Mouse (Mus musculus) liver, embryonic 15.5 days (tissue): ENCODE data around the gene Olfr315. TPM values are rescaled to one million over a fixed set of nuclear protein-coding genes. Genes with fewer than 3 reads are reported as not detected.
"Not testable (repeated sequence)": the region's sequence is repeated elsewhere in the genome, so short reads cannot be mapped to it uniquely, and the experiment has no call there.

Source experiments
- ATAC-seq: fragments of 200-750 bp; cut with Nextera tagmentation; 2 replicates; pipeline ENCODE4 v1.8.0; 2017; ENCODE audit warnings: moderate number of reproducible peaks, mild to moderate bottlenecking, moderate library complexity; ENCODE audit not compliant: insufficient read depth
- H3K27ac ChIP-seq: fragments of 300-500 bp; sonication (generic); replicated peaks from 2 replicates; pipeline ENCODE4 v1.5.1; 2015; ENCODE audit warnings: mild to moderate bottlenecking, inconsistent platforms
- H3K27me3 ChIP-seq: fragments of 300-500 bp; sonication (generic); 2 replicates; pipeline ENCODE4 v1.6.1; 2015; ENCODE audit warnings: mild to moderate bottlenecking, inconsistent platforms
- H3K36me3 ChIP-seq: fragments of 300-500 bp; sonication (generic); replicated peaks from 2 replicates; pipeline ENCODE4 v1.6.1; 2015; ENCODE audit warnings: moderate library complexity, mild to moderate bottlenecking, inconsistent platforms
- H3K4me1 ChIP-seq: fragments of 300-500 bp; sonication (generic); replicated peaks from 2 replicates; pipeline ENCODE4 v1.6.1; 2015; ENCODE audit warnings: inconsistent platforms
- H3K4me2 ChIP-seq: fragments of 300-500 bp; sonication (generic); 2 replicates; pipeline ENCODE4 v1.6.1; 2015; ENCODE audit warnings: moderate library complexity, mild to moderate bottlenecking, inconsistent platforms
- H3K4me3 ChIP-seq: fragments of 300-500 bp; sonication (generic); replicated peaks from 2 replicates; pipeline ENCODE4 v1.5.1; 2015; ENCODE audit warnings: mild to moderate bottlenecking, inconsistent platforms
- H3K9ac ChIP-seq: fragments of 300-500 bp; sonication (generic); 2 replicates; pipeline ENCODE4 v1.6.1; 2015; ENCODE audit warnings: moderate library complexity, mild to moderate bottlenecking, inconsistent platforms
- H3K9me3 ChIP-seq: fragments of 300-500 bp; sonication (generic); replicated peaks from 2 replicates; pipeline ENCODE4 v1.6.1; 2016; ENCODE audit warnings: inconsistent platforms
- WGBS: fragments of 180-500 bp; shearing (Covaris S2); methylation state at CpG from one replicate; pipeline ENCODE4 v1.1.7; 2015; ENCODE audit warnings: mixed read lengths; ENCODE audit not compliant: insufficient replicate concordance; 5-methylcytosine and 5-hydroxymethylcytosine counted together
- polyA plus RNA-seq: library from polyadenylated mRNA; unstranded; fragments of >200 nt; fragmentation: Nextera tagmentation; extraction: Ambion mirVana; gene quantifications from 2 replicates; pipeline ENCODE4 v1.2.1, GENCODE M21; 2015

The Olfr315 gene
- polyA plus RNA-seq, 1 experiment from 2014 or later = not detected

GRCm38 (mm10) chr11:58789532-58789931 is 16.5 kb downstream of the Olfr315 start:
- Histone ChIP-seq H3K4me1 (no peaks in the 10 kb centered on the region), H3K36me3 (no peaks in the 10 kb centered on the region), H3K9ac (no peak overlapping the region), H3K9me3 (no peaks in the 10 kb centered on the region), H3K27me3 (no peaks in the 10 kb centered on the region), H3K4me3 (no peak overlapping the region), H3K27ac (no peak overlapping the region), H3K4me2 (no peak overlapping the region)
- ATAC-seq = no peak
- 18% methylated on average over 3 of the region's 3 CpGs for WGBS

- Histone ChIP-seq H3K4me2 (no peak overlapping the region), H3K27ac (no peak overlapping the region), H3K27me3 (no peaks in the 10 kb centered on the region), H3K9me3 (no peaks in the 10 kb centered on the region), H3K9ac (no peak overlapping the region), H3K4me3 (no peak overlapping the region), H3K36me3 (no peaks in the 10 kb centered on the region), H3K4me1 (no peaks in the 10 kb centered on the region)
- no peak for ATAC-seq
- 22% methylated on average over 2 of the region's 2 CpGs for WGBS
Measured at GRCm38 (mm10) chr11:58790053-58790452, 17.1 kb downstream of the Olfr315 start.

- Histone ChIP-seq H3K27me3 (no peaks in the 10 kb centered on the region), H3K4me2 (no peak overlapping the region), H3K9ac (no peak overlapping the region), H3K4me3 (no peak overlapping the region), H3K27ac (no peak overlapping the region), H3K9me3 (no peaks in the 10 kb centered on the region), H3K4me1 (no peaks in the 10 kb centered on the region), H3K36me3 (no peaks in the 10 kb centered on the region)
- ATAC-seq = no peak
- whole genome bisulfite sequencing = 33% methylated on average over 6 of the region's 6 CpGs
Measured at GRCm38 (mm10) chr11:58790646-58791045, 17.7 kb downstream of the Olfr315 start.

- no peak for ATAC-seq
- Histone ChIP-seq H3K27me3 (no peaks in the 10 kb centered on the region), H3K4me3 (no peak overlapping the region), H3K9ac (no peak overlapping the region), H3K4me2 (no peak overlapping the region), H3K4me1 (no peaks in the 10 kb centered on the region), H3K27ac (no peak overlapping the region), H3K36me3 (no peaks in the 10 kb centered on the region), H3K9me3 (no peaks in the 10 kb centered on the region)
- WGBS = 61% methylated on average over 2 of the region's 2 CpGs
Measured at GRCm38 (mm10) chr11:58795856-58796255, 22.9 kb downstream of the Olfr315 start.

GRCm38 (mm10) chr11:58796850-58797249 is 23.9 kb downstream of the Olfr315 start:
- WGBS = 61% methylated on average over 7 of the region's 7 CpGs
- Histone ChIP-seq H3K27ac (no peak overlapping the region), H3K4me3 (no peak overlapping the region), H3K4me1 (no peaks in the 10 kb centered on the region), H3K9me3 (no peaks in the 10 kb centered on the region), H3K4me2 (no peak overlapping the region), H3K36me3 (no peaks in the 10 kb centered on the region), H3K27me3 (no peaks in the 10 kb centered on the region), H3K9ac (no peak overlapping the region)
- no peak for ATAC-seq

GRCm38 (mm10) chr11:58799747-58800146 is 26.8 kb downstream of the Olfr315 start:
- WGBS = 45% methylated on average over 5 of the region's 5 CpGs
- Histone ChIP-seq H3K9ac (no peak overlapping the region), H3K36me3 (no peaks in the 10 kb centered on the region), H3K4me2 (no peak overlapping the region), H3K27ac (no peak overlapping the region), H3K4me3 (no peak overlapping the region), H3K27me3 (no peaks in the 10 kb centered on the region), H3K9me3 (no peaks in the 10 kb centered on the region), H3K4me1 (no peaks in the 10 kb centered on the region)
- ATAC-seq = no peak

- Histone ChIP-seq H3K4me2 (no peak within 1 kb of the TSS), H3K27ac (no peak within 1 kb of the TSS), H3K4me3 (no peak within 1 kb of the TSS), H3K9me3 (no peaks in the 10 kb centered on the region), H3K9ac (no peak within 1 kb of the TSS), H3K36me3 (no peaks in the 10 kb centered on the region), H3K27me3 (no peaks in the 10 kb centered on the region), H3K4me1 (no peaks in the 10 kb centered on the region)
- 37% methylated on average over 14 of the region's 14 CpGs for WGBS
- no peak for ATAC-seq
Measured at GRCm38 (mm10) chr11:58801558-58802228, 28.7 kb downstream of the Olfr315 start, which contains the start of gene Fam183b. Fam183b (minus strand) TSS chr11:58801960.

GRCm38 (mm10) chr11:58803871-58804270 is 30.9 kb downstream of the Olfr315 start:
- Histone ChIP-seq H3K9me3 (no peaks in the 10 kb centered on the region), H3K27ac (no peak overlapping the region), H3K4me3 (no peak overlapping the region), H3K27me3 (no peaks in the 10 kb centered on the region), H3K9ac (no peak overlapping the region), H3K4me2 (no peak overlapping the region), H3K36me3 (no peaks in the 10 kb centered on the region), H3K4me1 (no peaks in the 10 kb centered on the region)
- no peak for ATAC-seq
- WGBS = 47% methylated on average over 4 of the region's 4 CpGs

GRCm38 (mm10) chr11:58804393-58804792 is 31.4 kb downstream of the Olfr315 start:
- H3K27ac ChIP-seq = no peak overlapping the region
- H3K4me3 ChIP-seq = no peak overlapping the region
- H3K9ac ChIP-seq = no peak overlapping the region
- no peak overlapping the region for H3K4me2 ChIP-seq
- H3K27me3 ChIP-seq = no peaks in the 10 kb centered on the region
- 66% methylated on average over 2 of the region's 2 CpGs for WGBS
- ATAC-seq = no peak
- no peaks in the 10 kb centered on the region for H3K36me3 ChIP-seq
- no peaks in the 10 kb centered on the region for H3K9me3 ChIP-seq
- H3K4me1 ChIP-seq = no peaks in the 10 kb centered on the region

- Histone ChIP-seq H3K4me3 (no peak overlapping the region), H3K9me3 (no peaks in the 10 kb centered on the region), H3K27me3 (no peaks in the 10 kb centered on the region), H3K9ac (no peak overlapping the region), H3K27ac (no peak overlapping the region), H3K4me2 (no peak overlapping the region), H3K4me1 (no peaks in the 10 kb centered on the region), H3K36me3 (no peaks in the 10 kb centered on the region)
- ATAC-seq = no peak
- WGBS = 3% methylated on average over 1 of the region's 1 CpGs
Measured at GRCm38 (mm10) chr11:58812001-58812400, 39.0 kb downstream of the Olfr315 start.

GRCm38 (mm10) chr11:58814700-58815099 is 41.7 kb downstream of the Olfr315 start, which contains the start of gene Olfr313:
Olfr313 (plus strand) TSS chr11:58815000.
- H3K27ac ChIP-seq, ATAC-seq, H3K36me3 ChIP-seq, H3K4me2 ChIP-seq, H3K27me3 ChIP-seq, H3K4me3 ChIP-seq, H3K4me1 ChIP-seq, H3K9ac ChIP-seq, H3K9me3 ChIP-seq: not testable (repeated sequence)
- WGBS = 36% methylated on average over 1 of the region's 1 CpGs

- Histone ChIP-seq H3K36me3 (no peaks in the 10 kb centered on the region), H3K4me2 (no peak overlapping the region), H3K27me3 (no peaks in the 10 kb centered on the region), H3K9ac (no peak overlapping the region), H3K27ac (no peak overlapping the region), H3K4me1 (no peaks in the 10 kb centered on the region), H3K9me3 (no peaks in the 10 kb centered on the region), H3K4me3 (no peak overlapping the region)
- ATAC-seq = no peak
- WGBS = 54% methylated on average over 1 of the region's 1 CpGs
Measured at GRCm38 (mm10) chr11:58815676-58816075, 42.7 kb downstream of the Olfr315 start.
